Comparison of ENCODE assay signal across 9 mouse cellular contexts in genomic region chr6:134219358-134219757, GRCm38 (mm10).
DNase-seq lines count a peak whose midpoint lies in the region; ATAC-seq and TF ChIP-seq lines count a peak whose summit lies in the region.
"Had no signal": no experiment of that assay in that cellular context is flagged by ENCODE, and none has a peak within 500 bp of the region (broad histone marks: within the 10 kb centered on the region; RNA-seq: fewer than 3 reads in every experiment).

No protein-coding gene starts in this region.

- no peak for ATAC-seq in heart, embryonic 13.5 days (ENCODE audit: extremely low read depth, insufficient number of reproducible peaks, low FRiP score, low TSS enrichment)
- no peak for ATAC-seq in heart, embryonic 11.5 days (replicated peaks; ENCODE audit: insufficient number of reproducible peaks, low FRiP score, low TSS enrichment)

- peak overlapping the region; percentile 37; the same call in 1 of the 2 replicates for H3K9ac ChIP-seq in heart, embryonic 13.5 days
- H3K9ac ChIP-seq in heart, embryonic 11.5 days (ENCODE audit: low read depth, low read length), result no peak overlapping the region
- H3K9ac ChIP-seq: limb, embryonic 12.5 days had no signal

- H3K27ac ChIP-seq in heart, embryonic 13.5 days (replicated peaks), result peak overlapping the region; percentile 43
- H3K27ac ChIP-seq in heart, embryonic 11.5 days (ENCODE audit: low read depth, low read length), result no peak overlapping the region
- peak overlapping the region; percentile 75; the same call in 1 of the 2 replicates for H3K27ac ChIP-seq in spleen, adult 2 months (ENCODE audit: insufficient read depth, low read length)
- H3K27ac ChIP-seq in left cerebral cortex, adult 2 months, result peak overlapping the region; percentile 71; the same call in 1 of the 2 replicates
- H3K27ac ChIP-seq: limb, embryonic 12.5 days had no signal

- no peaks in the 10 kb centered on the region for H3K27me3 ChIP-seq in heart, embryonic 13.5 days (replicated peaks)
- H3K27me3 ChIP-seq in heart, embryonic 11.5 days (ENCODE audit: control insufficient read depth, insufficient read depth, low read length), result no peaks in the 10 kb centered on the region
- no peaks in the 10 kb centered on the region for H3K27me3 ChIP-seq in spleen, adult 2 months (ENCODE audit: control insufficient read depth, insufficient read depth, low read length)
- H3K27me3 ChIP-seq: limb, embryonic 12.5 days had no signal

- no peaks in the 10 kb centered on the region for H3K9me3 ChIP-seq in heart, embryonic 13.5 days
- no peaks in the 10 kb centered on the region for H3K9me3 ChIP-seq in heart, embryonic 11.5 days (replicated peaks; ENCODE audit: control insufficient read depth, low read length)
- H3K9me3 ChIP-seq: limb, embryonic 12.5 days had no signal

- TF ChIP-seq POLR2A in spleen, adult 2 months (IDR thresholded peaks at IDR 0.05; ENCODE audit: low read depth, low read length), result no peak

- no peak for TF ChIP-seq CTCF in spleen, adult 2 months (IDR thresholded peaks at IDR 0.05; ENCODE audit: extremely low read depth, insufficient read depth, insufficient read length, insufficient replicate concordance)
- TF ChIP-seq CTCF in left cerebral cortex, adult 2 months (IDR thresholded peaks at IDR 0.05), result no peak

- H3K4me3 ChIP-seq in heart, embryonic 13.5 days, result no peak overlapping the region
- H3K4me3 ChIP-seq in heart, embryonic 11.5 days (ENCODE audit: low read depth, low read length), result no peak overlapping the region
- no peak overlapping the region for H3K4me3 ChIP-seq in spleen, adult 2 months (ENCODE audit: extremely low read depth, insufficient read depth, insufficient read length)
- H3K4me3 ChIP-seq in left cerebral cortex, adult 2 months, result no peak overlapping the region
- H3K4me3 ChIP-seq: limb, embryonic 12.5 days had no signal

- intact Hi-C loops in left cerebral cortex, adult 2 months (cut with DNase I), result loop anchor here (2.0 to 5.0 kb wide), 3 partner anchors 67 to 162 kb away; no protein-coding TSS in a partner anchor

- peaks cover 52% of the 10 kb centered on the region for H3K4me1 ChIP-seq in heart, embryonic 13.5 days
- H3K4me1 ChIP-seq in heart, embryonic 11.5 days (ENCODE audit: control insufficient read depth, insufficient read depth, low read length), result peaks cover 20% of the 10 kb centered on the region
- peaks cover 20% of the 10 kb centered on the region for H3K4me1 ChIP-seq in spleen, adult 2 months (ENCODE audit: control insufficient read depth, insufficient read depth, insufficient read length)
- H3K4me1 ChIP-seq: limb, embryonic 12.5 days had no signal

- 0 out of 2 replicates have a peak overlapping the region, but pooled peaks have one; percentile 9 for H3K4me2 ChIP-seq in heart, embryonic 13.5 days
- H3K4me2 ChIP-seq in heart, embryonic 11.5 days, result no peak overlapping the region
- H3K4me2 ChIP-seq: limb, embryonic 12.5 days had no signal

- 49% methylated on average over 6 of the region's 6 CpGs for WGBS in heart, embryonic 13.5 days
- WGBS in heart, embryonic 11.5 days (ENCODE audit: insufficient replicate concordance), result 55% methylated on average over 6 of the region's 6 CpGs
- 55% methylated on average over 6 of the region's 6 CpGs for WGBS in spleen, adult 2 months

- no peak for DNase-seq in spleen, adult 2 months (ENCODE audit: low read depth in 1 of 2, low spot score in 2 of 2)
- no peak for DNase-seq in spleen, postnatal 10 days (ENCODE audit: low spot score in 2 of 2)
- DNase-seq in left cerebral cortex, adult 2 months (ENCODE audit: extremely low spot score in 1 of 2, low spot score in 2 of 2), result peak; percentile 47 to 64
- no peak for DNase-seq in gastrocnemius, postnatal 25 days
- DNase-seq in c-Kit-positive CD71-positive TER-119-positive erythroid progenitor cells, embryonic 14.5 days (ENCODE audit: low spot score), result no peak
- DNase-seq in thymus, postnatal 25 days, result no peak

- peaks cover 21% of the 10 kb centered on the region for H3K36me3 ChIP-seq in heart, embryonic 13.5 days
- 0 out of 2 replicates have a peak, but pooled peaks cover 2% of the 10 kb centered on the region for H3K36me3 ChIP-seq in heart, embryonic 11.5 days (ENCODE audit: control insufficient read depth, insufficient read depth, low read length)
- peaks cover 3% of the 10 kb centered on the region; the same call in 1 of the 2 replicates for H3K36me3 ChIP-seq in spleen, adult 2 months (ENCODE audit: control insufficient read depth, insufficient read depth, low read length)

Comparison
In these comparisons a context has a peak if more than half of its experiments do, and no peak if none do; other contexts are left out.
1. DNase-seq: peak in left cerebral cortex, adult 2 months (2 of 2); none in spleen, adult 2 months (0 of 2), spleen, postnatal 10 days (0 of 2), gastrocnemius, postnatal 25 days (single experiment), c-Kit-positive CD71-positive TER-119-positive erythroid progenitor cells, embryonic 14.5 days (single experiment) and thymus, postnatal 25 days (single experiment).